Mouse (Mus musculus) small intestine, adult 2 months (tissue): ENCODE data around the gene Qk.

Source experiments
- CTCF ChIP-seq: fragments of 200-500 bp; IDR thresholded peaks from 2 replicates; pipeline ENCODE4 v1.5.1; 2012; ENCODE audit warnings: low read depth, mild to moderate bottlenecking, control low read depth, inconsistent platforms, low read length, moderate library complexity, mixed read lengths; ENCODE audit not compliant: insufficient replicate concordance, insufficient read length; ENCODE audit errors: extremely low read depth
- POLR2A ChIP-seq: fragments of 200-500 bp; IDR thresholded peaks from 2 replicates; pipeline ENCODE4 v1.6.1; 2012; ENCODE audit warnings: low read depth, mild to moderate bottlenecking, control low read depth, inconsistent platforms, low read length, moderate library complexity

DNA sequence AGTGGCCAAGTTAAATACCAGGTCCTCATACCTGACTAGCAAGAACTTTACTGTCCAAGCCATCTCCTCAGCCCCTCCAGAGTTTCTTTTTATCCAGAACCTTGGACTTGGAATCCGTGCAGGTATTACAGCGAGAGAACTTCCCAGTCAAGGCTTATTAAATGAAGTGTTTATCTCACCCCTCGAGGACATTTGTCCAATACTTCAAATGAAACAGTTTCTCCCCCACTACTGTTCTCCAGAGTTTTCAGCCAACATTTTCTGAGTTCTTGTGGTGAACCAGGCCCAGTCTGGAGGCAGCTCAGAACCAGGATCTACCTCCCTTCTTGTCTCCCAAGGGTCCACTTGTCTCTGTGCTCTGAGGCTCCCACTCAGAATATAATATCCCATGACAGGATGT, 43.5 kb upstream of the Qk start:
- TF ChIP-seq CTCF (no peak), POLR2A (no peak)
